Mouse (Mus musculus) gastrocnemius, postnatal 14 days (tissue): ENCODE measurements at regions not wholly inside any gene's neighbourhood (a gene's known extent, or its start where the extent isn't known, plus 50 kb on each side); places are given as distances from the start of the nearest gene placed in this dataset.

Experiments used
- DNase-seq: peaks from one replicate; pipeline ENCODE4 v3.0.0; 2021; ENCODE audit warnings: mixed read lengths
- intact Hi-C: fragments of 180-260 bp; cut with DNase I; formaldehyde crosslinking; loops from one replicate; pipeline ENCODE4 v1.15.1; 2025; ENCODE audit warnings: low total_unique reads

DNA sequence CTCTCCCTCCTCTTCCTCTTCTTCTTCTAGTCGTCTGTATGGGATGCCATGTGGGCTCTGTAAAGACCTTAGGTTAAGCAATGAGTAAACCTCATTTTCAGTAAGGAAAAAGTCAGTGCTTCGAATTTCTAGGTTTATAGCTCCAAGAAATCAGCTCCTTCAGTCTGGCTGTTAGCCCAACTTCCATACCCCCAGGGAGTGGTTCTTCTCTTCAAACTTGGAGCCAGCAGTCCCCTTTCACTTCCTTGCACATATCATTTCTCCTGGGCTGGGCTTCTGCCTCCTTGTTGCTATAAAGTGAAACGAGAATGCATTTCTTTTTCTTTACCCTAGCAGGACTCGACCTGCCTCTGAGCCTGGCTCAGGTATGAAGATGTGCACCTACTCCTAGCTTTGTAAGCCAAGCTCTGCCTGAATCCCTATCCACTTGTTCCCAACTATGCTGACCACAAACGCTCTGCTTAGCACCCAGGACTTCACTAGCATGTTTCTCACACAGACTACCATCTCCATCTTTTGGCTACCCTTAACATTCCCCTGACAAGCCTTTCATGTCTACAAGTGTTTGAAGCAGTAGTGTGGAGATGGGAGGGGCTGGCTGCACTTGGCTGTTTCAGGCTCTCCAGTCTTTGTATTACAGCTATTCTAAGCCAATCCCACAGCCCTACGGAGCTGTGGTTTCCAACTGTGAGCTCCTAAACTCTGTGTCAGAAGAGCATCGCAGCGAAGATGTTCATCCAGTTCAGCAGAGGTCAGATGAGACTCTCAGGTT lies 243.8 kb upstream of the Tprg start:
- DNase-seq: peak; percentile 49
- intact Hi-C loops: no loop called here

DNA sequence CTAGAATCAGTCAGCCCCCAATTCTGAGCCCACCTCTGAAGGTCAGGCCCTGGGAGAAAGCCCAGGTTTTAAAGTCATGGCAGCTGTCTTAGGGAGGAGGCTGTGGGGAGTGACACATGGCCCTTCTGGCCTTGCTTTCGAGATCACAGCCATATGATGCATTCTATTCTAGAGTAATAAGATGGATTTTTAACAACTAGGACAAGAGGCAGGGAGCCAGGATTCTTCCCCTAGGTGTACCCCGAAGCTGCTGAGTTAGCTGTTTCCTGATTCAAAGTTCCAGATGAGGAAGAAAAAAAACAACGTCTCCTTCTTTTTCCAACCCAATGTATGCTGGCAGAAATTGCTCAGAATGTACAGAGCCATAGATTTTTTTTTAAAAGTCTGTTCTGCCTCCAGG lies 242.0 kb upstream of the Tprg start:
- intact Hi-C loops: no loop called here
- no peak for DNase-seq

DNA sequence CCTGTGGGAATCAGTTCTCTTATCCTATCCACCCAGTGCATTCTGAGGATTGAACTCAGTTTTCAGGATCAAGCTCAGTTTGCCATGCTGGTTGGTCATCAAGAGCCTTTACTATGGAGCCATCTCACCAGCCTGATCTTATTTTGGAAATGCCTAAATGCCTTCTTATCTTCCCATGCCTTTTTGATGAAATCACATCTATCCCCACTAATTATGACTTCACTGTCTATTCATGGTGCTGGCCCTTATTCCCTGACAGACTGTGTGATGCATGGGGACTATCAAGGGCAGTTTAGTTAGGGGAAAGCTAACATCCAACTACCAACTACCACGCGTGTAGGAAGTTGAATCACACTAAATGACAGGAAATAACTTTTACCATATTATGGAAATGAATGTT lies 238.9 kb upstream of the Tprg start:
- intact Hi-C loops: no loop called here
- no peak for DNase-seq

DNA sequence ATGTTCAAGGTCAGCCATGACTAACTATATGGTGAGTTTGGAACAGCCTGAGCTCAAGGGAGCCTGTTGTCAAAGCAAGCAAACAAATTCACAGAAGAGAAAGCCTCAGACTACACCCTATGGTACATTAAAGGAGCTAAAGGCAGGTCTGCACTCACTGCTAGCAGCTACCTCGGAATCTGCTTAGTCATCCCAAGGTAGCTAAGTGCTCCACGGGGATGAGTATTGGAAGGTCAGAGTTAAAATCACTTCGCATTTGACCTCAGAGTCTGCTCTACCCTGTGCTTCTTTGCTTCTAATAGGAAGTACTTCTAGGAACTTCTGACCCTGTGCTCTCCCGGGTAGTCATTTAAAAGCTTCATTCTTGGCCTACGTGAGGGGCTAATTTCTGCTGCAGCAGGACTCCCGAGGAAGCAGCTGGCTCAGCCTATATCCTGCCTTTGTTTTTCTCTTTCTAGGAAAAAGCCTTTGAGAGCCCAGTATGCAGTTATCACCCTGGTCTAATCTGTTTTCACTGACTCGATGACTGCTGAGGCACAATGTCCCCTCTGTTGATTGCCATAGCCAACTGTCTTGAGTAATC lies 236.6 kb upstream of the Tprg start:
- intact Hi-C loops: no loop called here
- no peak for DNase-seq

DNA sequence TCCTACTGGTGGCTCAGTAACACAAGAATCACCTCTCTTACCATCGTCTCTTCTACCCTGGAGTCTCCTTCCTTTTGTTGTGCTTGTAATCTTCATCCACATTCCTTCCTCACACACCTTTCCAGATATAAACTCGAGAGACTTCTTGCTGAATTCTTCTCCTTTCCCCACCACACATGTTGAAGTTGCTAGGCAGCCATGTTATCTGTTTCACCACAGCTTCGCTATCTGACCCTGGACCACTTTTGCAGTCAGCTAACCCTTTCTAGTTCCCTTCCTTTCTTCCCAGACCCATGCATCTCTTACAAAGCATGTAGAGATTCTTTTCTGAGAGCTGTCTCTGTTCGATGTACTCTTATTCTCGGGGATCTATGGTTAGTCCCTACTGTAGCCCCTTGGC lies 235.6 kb upstream of the Tprg start:
- intact Hi-C loops: no loop called here

DNA sequence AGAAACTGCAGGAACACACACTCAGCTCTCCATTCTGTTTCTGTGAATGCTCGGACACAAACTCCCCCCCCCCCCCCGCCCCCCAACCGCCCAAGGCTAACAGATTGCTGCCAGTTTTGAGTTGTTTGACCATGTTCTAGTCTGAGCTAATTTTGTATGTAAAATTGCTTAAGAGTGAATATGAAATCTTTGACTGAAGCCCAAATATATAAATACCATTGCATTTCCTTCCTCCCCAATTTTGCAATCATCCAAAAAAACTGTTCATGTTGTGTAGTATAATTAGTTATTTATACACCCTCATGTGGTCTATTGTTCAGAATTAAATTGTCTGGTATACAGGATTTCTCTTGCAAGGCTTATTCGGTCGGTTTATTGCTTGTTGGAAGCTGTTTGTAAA lies 234.2 kb upstream of the Tprg start:
- intact Hi-C loops: no loop called here
- no peak for DNase-seq

More for the DNA sequence above, 235.6 kb upstream of the Tprg start:
- no peak for DNase-seq

DNA sequence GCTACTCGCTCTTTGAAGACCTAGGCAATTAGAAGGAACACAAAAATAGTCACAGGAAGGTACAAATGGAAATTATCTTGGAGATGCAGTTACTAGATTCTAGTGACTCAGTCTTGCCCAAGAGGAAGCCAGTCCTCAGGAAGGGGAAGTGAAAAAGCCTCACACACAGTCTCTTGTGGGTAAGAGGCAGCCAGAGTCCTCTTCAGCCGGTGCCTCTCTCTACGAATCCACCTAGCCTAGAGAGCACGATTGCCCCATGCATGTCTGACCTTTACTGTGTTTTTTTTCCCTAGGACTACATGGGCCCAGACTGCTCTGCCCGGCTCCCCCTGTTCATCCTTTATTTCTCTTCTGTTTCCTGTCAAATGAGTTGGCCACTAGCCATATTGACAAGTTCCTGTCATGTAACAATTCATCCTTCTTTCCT lies 233.7 kb upstream of the Tprg start:
- intact Hi-C loops: no loop called here
- DNase-seq: no peak

DNA sequence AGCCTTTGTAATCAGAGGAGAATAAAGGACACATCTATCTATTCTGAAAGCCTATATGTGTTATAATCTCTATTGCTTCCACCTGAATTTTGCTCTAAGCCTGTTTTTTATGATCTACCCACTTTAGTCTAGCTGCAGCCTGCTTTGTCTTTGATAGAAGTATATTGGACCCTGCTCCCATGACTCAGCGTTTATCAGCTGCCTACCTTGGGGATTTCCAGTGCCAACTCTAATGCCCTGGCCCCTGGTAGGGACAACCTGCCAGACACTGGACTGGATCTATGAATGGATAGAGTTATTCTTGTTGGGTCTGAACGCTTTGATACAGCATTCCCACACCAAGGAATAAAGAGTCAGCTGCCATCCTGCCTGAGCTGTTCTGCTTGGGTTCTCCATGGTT lies 232.3 kb upstream of the Tprg start:
- no peak for DNase-seq
- intact Hi-C loops: no loop called here

DNA sequence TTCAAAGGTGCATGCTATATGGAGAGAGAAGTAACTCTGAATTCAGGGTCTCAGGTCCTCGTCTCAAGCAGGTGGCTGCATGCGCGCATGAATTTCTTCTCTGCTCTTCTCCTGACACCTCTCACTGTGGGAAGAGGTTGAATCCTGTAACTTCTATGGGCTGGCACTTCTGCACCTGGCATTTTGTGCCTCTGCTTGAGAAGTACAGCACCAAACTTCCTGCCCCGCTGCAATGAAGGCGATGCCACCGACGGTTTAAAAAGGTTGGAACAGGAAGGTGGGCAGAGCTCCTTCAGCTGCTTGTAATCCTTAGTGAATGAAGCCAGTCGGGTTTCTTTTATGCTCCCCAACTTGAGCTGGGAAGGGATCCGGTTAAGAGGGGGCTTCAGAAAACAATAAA lies 231.2 kb upstream of the Tprg start:
- intact Hi-C loops: no loop called here
- DNase-seq: no peak

DNA sequence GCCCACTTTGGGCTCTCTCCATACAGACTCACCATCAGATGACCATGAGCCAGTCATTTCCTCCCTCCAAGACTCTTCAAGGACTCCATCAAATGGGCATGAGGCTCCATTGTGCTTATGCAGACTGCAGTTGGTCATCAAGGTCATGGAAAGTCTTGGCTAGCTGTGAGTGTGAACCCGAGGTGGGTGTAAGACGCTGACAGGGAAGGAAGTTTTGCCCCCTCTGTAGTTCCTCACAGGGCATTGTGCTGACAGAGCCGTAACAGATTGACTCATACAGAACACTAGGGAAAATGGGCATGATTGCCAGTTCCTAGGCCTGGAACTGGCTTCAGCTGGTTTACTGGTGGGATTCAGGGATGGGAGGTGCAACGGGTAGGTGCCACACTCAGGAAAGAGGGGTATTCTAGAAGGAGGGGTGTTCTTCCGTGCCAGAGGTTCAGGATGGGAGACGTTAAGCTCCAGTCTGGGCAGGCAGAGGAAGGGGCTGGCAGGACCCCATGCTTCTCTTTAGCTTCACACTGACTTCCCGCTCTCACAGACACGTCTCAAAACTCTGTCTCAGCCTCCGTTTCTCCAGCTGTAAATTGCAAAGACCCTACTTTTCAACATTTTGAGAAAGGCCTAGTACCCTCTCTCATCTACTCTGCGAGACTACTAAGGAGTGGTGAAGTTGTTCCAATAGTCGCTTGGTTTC lies 228.4 kb upstream of the Tprg start:
- DNase-seq: no peak
- intact Hi-C loops: no loop called here

DNA sequence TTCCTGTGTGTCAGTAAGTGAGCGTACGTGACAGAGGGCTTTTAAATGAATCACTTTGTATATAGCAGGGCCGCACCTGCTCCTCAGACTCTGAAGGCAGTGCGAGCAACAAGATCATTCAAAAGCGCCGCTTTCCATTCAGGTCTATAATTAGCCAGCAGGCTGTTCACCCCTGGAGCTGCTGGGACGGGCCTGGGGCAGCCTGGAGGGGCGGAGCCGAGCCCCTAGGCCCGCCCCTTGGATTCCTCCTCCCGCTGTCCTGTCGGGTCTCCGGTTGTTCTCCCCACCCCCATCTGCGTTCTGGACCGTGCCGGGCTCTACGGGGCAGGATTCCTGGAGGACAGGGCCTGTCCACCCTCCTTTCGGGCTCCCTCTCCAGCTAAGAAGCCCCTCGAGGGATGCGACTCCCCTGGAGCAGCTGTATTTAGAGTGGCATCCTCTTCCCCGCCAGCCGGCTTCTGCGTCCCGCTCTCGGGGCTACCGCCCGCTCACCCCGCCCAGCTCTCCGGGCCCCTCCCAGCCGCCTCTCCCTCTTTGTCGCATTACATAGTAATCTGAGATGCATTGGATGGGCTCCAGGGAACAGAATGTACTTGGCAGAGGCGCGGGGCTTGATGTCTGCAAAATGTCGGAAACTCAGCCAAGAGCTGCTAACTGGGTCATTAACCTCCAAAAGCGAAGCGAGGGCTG lies 227.7 kb upstream of the Tprg start:
- intact Hi-C loops: no loop called here
- DNase-seq: peak; percentile 98

DNA sequence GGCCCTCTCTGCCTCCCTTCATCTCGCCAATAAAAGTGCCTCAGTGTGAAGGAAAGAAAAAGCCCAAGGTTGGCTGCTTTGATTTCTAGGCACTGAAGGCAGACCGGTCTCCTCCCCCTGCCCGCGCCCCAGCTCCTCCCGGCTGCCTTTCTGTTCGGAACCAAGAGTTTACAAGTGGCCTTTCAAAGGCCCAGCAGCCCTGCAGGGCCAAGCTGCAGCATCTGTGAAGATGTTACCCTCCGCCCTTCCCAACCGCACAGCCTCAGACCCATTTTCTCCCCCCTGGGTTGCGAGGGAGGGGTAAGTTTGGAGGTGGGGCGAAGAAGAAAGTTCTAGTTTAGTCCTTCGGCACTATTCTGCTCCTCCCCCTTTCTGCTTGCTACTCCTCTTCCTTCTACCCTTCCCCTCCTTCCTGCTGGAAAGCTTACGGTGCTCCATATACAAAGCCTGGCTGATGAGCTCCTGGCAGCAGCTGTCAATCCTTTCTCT lies 227.1 kb upstream of the Tprg start:
- peak; percentile 75 for DNase-seq
- intact Hi-C loops: no loop called here

DNA sequence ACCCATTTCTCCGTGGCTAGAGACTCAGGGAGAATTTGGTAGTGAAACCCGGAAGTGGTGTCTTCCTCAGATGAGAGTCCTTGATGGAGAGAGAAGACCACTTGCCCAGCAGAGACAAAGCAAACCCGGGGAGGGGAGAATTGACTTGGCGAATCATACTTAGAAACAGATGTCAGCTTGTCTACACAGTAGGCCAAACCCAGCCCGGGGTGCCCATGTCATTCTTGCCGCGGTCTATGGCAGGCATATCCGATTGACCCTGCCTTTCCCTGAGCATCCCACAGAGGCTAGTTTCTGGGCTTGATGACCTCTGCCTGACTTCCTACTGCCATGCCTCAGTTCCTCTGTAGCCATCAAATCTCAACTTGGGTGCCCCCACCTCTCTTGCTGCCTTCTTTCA lies 226.4 kb upstream of the Tprg start:
- DNase-seq: no peak
- intact Hi-C loops: loop anchor here (5.0 kb wide), 1 partner anchor 1078 kb away; no protein-coding TSS in a partner anchor

DNA sequence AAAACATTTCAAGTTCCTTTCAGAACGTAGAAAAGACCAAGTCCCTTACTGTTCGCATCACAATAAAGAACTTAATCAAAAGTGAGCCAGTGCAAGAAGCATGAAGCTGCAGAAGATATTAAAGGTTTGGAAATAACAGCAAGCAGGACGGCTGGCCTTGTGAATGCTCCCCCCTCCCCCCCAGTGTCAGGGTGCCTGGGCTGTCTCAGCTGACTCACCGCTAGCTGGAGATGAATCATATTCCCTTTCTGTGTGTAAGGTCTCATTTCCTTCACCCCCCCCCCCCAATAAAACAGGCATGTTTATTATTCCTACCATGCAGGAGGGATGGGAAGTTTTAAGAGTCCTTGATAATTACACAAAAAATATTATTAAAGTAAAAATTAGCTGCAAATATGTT lies 225.0 kb upstream of the Tprg start:
- intact Hi-C loops: loop anchor here (5.0 kb wide), 1 partner anchor 1079 kb away; no protein-coding TSS in a partner anchor
- peak; percentile 56 for DNase-seq

DNA sequence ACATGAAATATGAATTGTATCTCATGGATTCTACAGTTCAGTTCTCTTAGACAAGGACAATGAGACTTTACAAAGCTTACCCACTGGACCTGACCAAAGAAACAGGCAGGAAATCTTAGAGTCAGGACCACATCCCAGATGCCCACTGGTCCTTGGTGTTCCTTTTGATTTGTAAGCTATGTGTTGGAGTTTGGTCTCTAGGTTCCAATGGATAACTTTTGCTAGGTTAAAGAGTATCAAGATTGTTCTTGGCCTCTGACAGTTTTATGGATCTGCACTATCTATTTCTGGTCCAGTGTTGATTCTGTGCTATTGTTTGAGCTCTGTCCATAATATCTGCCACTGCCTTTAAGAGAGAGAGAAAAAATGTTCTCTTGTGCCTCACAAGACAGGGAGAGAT lies 222.6 kb upstream of the Tprg start:
- intact Hi-C loops: loop anchor here (5.0 kb wide), 1 partner anchor 1082 kb away; no protein-coding TSS in a partner anchor
- DNase-seq: no peak

DNA sequence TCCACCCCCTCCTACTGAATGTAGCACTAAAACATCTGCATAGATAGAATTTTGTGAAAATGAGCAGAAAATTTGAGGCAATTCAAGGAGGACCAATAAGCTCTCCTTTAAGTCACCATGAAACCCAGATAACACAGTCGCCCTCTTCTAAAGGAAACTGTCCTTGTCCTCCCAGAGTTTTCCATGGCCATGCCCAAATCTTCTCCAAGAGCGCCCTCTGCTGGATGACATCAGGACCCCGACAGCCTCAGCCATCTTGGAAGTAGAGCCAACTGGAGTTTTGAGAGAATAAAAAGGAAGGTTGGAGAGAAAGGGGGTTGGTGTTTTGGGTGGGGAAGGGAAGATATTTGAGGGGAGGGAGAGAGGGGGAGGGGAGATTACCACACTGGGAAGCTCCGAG lies 222.1 kb upstream of the Tprg start:
- intact Hi-C loops: loop anchor here (5.0 kb wide), 1 partner anchor 1082 kb away; no protein-coding TSS in a partner anchor
- peak; percentile 88 for DNase-seq

DNA sequence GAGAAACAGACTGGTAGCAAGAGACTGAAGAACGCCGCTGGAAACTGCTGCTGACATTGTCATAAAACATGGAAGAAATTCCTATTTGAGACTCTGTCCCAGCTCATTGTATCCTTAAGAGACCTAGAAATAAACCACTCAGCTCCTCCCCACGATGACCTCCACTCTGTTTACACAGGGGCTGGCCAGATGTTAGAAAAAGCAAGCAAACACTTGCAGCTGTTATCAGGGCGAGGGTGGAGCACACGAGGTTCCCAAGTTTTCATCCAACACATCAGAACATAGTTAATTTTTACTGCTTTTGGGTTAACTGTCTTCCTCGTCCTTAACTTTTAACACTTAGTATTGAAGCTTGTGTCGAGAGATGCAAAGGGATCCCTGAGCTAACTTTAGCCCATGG lies 219.8 kb upstream of the Tprg start:
- intact Hi-C loops: no loop called here
- DNase-seq: peak; percentile 40

DNA sequence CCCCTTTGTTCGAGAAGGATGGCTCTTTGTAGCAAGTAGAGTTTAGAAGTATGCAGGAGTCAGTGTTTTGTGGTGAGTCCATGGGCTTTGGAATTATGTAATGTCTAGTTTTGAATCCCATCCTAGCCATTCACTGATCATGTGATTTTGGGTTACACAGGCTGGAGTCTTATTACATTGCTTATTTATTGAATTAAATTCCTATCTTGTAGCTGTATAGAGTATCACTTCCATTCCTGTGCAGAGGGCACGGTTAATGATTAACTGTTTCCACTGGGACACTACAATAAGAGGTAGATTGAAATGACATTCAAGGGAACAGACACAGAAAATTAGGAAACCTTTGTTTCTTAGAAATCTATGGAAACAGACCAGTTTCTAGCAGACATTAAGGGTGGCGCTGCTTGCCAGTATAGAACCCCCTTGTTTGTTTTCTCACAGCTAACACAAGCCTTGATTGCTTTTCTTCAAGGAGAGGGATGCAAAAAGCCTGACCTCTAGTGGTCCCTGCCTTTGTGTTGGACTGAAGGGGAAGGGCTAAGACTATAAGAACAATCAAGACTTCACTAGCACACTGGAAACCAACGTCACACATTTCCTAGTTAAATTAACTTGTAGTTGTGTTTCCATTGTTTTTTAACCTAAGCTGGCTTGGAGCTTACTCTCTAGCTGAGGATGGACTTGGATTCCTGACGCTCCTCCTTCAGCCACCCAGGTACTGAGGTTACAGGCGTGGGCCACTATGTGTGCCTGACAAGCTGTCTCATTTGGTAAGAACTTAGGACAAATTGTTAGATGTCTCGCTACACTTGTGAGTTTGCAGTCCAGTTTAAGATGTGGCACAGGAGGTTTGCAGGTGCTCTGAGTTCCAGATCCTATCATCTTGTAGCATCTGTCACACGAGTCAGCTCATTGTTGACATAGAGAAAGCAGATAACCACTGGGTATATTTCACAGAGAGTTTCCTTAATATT lies 219.1 kb upstream of the Tprg start:
- peak; percentile 44 for DNase-seq
- intact Hi-C loops: no loop called here

DNA sequence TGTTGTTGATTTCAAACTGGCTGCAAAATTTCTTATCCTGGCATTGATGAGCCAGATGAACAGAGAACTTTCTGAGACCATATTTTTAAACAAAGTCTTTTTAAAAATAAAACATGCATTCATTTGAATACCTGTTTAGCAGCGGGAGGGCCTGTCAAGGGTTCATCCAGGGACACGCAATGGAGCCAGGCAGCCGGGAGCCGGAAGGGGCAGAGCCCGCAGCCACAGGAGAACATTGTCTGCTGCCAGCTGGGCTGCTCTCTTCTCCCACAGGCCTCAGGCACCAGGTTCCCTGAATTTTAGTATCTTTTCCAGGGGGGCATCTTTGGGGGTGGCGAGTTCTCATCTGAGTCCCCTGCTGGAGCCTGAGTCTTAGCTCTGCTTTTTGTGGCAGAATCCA lies 205.8 kb upstream of the Tprg start:
- DNase-seq: no peak
- intact Hi-C loops: no loop called here
